Mouse (Mus musculus) forebrain, embryonic 12.5 days (tissue): ENCODE results near the gene Ly6c1. TPM values are rescaled to one million over a fixed set of nuclear protein-coding genes. Genes with fewer than 3 reads are reported as not detected.
"Not testable (repeated sequence)": the region's sequence is repeated elsewhere in the genome, so short reads cannot be mapped to it uniquely, and the experiment has no call there.

Experiments
- ATAC-seq: fragments of 200-750 bp; cut with Nextera tagmentation; 2 replicates; pipeline ENCODE4 v1.8.0; 2017; ENCODE audit warnings: moderate TSS enrichment; ENCODE audit not compliant: low FRiP score
- H3K27ac ChIP-seq: fragments of 300-500 bp; sonication (generic); 2 replicates; pipeline ENCODE4 v1.5.1; 2016; ENCODE audit warnings: mild to moderate bottlenecking
- H3K27me3 ChIP-seq: fragments of 300-500 bp; sonication (generic); 2 replicates; pipeline ENCODE4 v1.6.1; 2016; ENCODE audit warnings: mild to moderate bottlenecking
- H3K36me3 ChIP-seq: fragments of 300-500 bp; sonication (generic); replicated peaks from 2 replicates; pipeline ENCODE4 v1.6.1; 2016; ENCODE audit warnings: mild to moderate bottlenecking
- H3K4me1 ChIP-seq: fragments of 300-500 bp; sonication (generic); 2 replicates; pipeline ENCODE4 v1.6.1; 2016
- H3K4me2 ChIP-seq: fragments of 300-500 bp; sonication (generic); 2 replicates; pipeline ENCODE4 v1.6.1; 2016; ENCODE audit warnings: mild to moderate bottlenecking, moderate library complexity
- H3K4me3 ChIP-seq: fragments of 300-500 bp; sonication (generic); replicated peaks from 2 replicates; pipeline ENCODE4 v1.5.1; 2016; ENCODE audit warnings: mild to moderate bottlenecking
- H3K9ac ChIP-seq: fragments of 300-500 bp; sonication (generic); 2 replicates; pipeline ENCODE4 v1.6.1; 2016; ENCODE audit warnings: mild to moderate bottlenecking
- H3K9me3 ChIP-seq: fragments of 300-500 bp; sonication (generic); 2 replicates; pipeline ENCODE4 v1.6.1; 2016
- WGBS: fragments of 180-500 bp; shearing (Covaris S2); methylation state at CpG from one replicate; pipeline ENCODE4 v1.1.7; 2016; 5-methylcytosine and 5-hydroxymethylcytosine counted together
- polyA plus RNA-seq: library from polyadenylated mRNA; unstranded; fragments of >200 nt; fragmentation: Nextera tagmentation; extraction: Ambion mirVana; gene quantifications from 2 replicates; pipeline ENCODE4 v1.2.1, GENCODE M21; 2016

The Ly6c1 gene
- polyA plus RNA-seq: 0.55 TPM in 2 replicates

GRCm38 (mm10) chr15:75048642-75049261 lies at the start of gene Ly6c1:
TSS of gene Ly6c1 (minus strand) at chr15:75048830.
- H3K4me3 ChIP-seq, H3K9me3 ChIP-seq, H3K27ac ChIP-seq, H3K9ac ChIP-seq, H3K36me3 ChIP-seq, H3K4me1 ChIP-seq, ATAC-seq, H3K27me3 ChIP-seq, H3K4me2 ChIP-seq: not testable (repeated sequence)
- 82% methylated on average over 1 of the region's 1 CpGs for WGBS

DNA sequence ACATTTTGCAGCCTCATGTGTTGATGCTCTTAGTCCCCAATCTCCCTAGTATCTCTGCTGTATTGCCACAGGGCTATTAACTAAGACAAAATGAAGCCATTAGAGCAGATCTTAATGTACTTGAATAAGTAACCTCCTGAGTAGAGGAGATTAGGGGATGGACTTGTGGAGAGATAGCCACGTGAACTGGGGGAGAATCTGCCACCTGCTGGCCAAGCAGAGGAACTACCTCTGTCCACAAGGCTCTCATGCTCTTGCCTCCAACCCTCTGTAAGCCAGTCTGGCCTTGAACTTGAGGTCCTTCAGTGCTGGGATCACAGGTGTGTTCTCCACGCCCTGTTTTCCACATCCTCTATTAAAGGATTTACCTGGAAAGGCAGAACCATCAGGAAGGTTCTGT lies 39.4 kb upstream of the Ly6c1 start:
- not testable (repeated sequence) for H3K4me1 ChIP-seq, ATAC-seq, H3K9me3 ChIP-seq, H3K4me2 ChIP-seq, H3K9ac ChIP-seq, H3K27me3 ChIP-seq, H3K4me3 ChIP-seq, H3K36me3 ChIP-seq, H3K27ac ChIP-seq
- 13% methylated on average over 2 of the region's 2 CpGs for WGBS

DNA sequence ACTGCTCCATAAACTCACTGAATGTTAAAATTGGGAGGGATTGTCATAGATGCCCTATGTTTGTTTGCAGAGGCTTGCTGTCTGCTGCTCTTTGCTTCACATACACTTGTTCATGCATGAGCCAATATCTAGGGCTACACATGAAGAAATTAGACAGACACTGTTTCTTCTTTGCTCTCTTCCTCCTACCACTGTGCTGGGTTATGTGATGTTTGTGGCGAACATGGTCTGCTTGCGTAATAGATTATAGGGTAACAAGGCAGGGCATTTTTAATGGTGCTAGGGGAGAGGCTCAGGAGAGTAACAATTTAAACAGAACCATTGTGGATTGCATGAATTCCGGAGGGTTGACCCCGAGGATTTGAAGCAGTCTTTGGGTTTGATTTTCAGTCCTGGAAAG lies 21.3 kb upstream of the Ly6c1 start:
- no peaks in the 10 kb centered on the region for H3K36me3 ChIP-seq
- 87% methylated on average over 4 of the region's 4 CpGs for WGBS
- no peaks in the 10 kb centered on the region for H3K4me1 ChIP-seq
- ATAC-seq: no peak
- H3K4me3 ChIP-seq: no peak overlapping the region
- H3K4me2 ChIP-seq: no peak overlapping the region
- H3K27me3 ChIP-seq: no peaks in the 10 kb centered on the region
- H3K27ac ChIP-seq: no peak overlapping the region
- no peak overlapping the region for H3K9ac ChIP-seq
- no peaks in the 10 kb centered on the region for H3K9me3 ChIP-seq

DNA sequence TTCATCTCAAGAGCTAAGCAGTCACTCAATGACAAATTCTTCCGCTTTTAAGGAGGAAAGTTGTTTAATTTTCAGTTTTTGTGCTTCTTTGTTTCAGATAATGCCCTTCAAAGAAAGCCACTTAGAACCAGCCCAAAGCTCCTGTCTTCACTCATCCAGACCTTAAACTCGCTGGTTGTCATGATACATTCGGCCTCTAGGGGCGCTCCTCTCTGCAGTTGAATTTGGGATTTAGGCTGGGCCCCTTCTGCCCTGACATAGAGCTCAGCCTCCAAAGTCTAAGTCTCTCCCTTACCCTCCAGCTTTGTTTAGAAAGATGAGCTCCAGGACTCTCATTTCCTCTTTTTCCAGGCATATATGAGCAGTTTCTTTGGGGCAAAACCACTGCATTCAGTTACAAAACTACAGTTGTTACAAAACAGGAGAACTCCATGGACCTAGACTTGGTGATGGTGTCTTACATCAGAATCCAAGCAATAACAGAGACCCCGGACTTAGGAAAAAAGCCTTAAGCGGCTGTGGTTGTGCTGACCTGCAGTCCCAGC lies 13.5 kb upstream of the Ly6c1 start:
- H3K4me3 ChIP-seq, H3K36me3 ChIP-seq, H3K4me2 ChIP-seq, H3K9ac ChIP-seq, H3K9me3 ChIP-seq, ATAC-seq, H3K4me1 ChIP-seq, H3K27me3 ChIP-seq, H3K27ac ChIP-seq: not testable (repeated sequence)
- 36% methylated on average over 6 of the region's 6 CpGs for whole genome bisulfite sequencing

DNA sequence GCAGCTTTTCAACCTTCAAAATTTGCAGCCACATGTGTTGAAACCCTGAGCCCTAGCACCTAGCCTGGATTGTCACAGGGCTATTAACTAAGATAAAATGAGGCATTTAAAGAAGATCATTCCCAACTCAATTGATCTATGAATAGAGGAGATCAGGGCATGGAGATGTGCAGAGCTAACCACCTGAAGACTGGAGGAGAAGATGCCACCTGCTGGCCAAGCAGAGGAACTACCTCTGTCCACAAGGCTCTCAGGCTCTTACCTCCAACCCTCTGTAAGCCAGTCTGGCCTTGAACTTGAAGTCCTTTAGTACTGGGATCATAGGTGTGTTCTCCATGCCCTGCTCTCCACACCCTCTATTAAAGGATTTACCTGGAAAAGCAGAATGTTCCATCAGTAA lies 11.9 kb upstream of the Ly6c1 start:
- H3K4me3 ChIP-seq: no peak overlapping the region

DNA sequence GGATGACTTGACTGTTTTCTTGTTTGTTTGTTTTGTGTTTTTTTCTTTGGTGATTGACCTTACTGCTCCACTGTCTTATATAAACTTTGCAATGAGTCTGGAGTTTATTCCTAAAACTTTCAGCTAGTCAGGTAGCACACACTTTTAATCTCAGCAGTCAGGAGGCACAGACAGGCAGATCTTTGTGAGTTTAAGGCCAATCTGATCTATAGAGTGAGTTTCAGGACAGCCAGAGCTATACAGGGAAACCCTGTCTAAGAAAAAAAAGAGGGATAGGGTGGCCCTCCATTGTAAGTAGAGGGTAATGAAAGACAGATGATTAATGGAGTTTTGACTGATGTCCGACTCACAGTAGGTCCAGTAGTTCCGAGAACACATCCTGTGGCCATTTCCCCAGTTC lies 7.4 kb upstream of the Ly6c1 start:
- Histone ChIP-seq H3K36me3 (no peaks in the 10 kb centered on the region), H3K27me3 (no peaks in the 10 kb centered on the region), H3K4me1 (no peaks in the 10 kb centered on the region), H3K4me2 (no peak overlapping the region), H3K4me3 (no peak overlapping the region), H3K27ac (no peak overlapping the region), H3K9ac (no peak overlapping the region), H3K9me3 (no peaks in the 10 kb centered on the region)
- no peak for ATAC-seq
- 82% methylated on average over 2 of the region's 2 CpGs for WGBS

More for the DNA sequence above, 11.9 kb upstream of the Ly6c1 start:
- H3K36me3 ChIP-seq: no peaks in the 10 kb centered on the region
- H3K4me2 ChIP-seq: no peak overlapping the region
- no peaks in the 10 kb centered on the region for H3K4me1 ChIP-seq
- H3K27ac ChIP-seq: no peak overlapping the region
- H3K9me3 ChIP-seq: no peaks in the 10 kb centered on the region
- ATAC-seq: no peak
- H3K27me3 ChIP-seq: no peaks in the 10 kb centered on the region
- no peak overlapping the region for H3K9ac ChIP-seq

- H3K4me3 ChIP-seq, ATAC-seq, H3K36me3 ChIP-seq, H3K4me2 ChIP-seq, H3K9ac ChIP-seq, H3K4me1 ChIP-seq, H3K27ac ChIP-seq, H3K9me3 ChIP-seq, H3K27me3 ChIP-seq: not testable (repeated sequence)
- 39% methylated on average over 3 of the region's 3 CpGs for WGBS
Measured at GRCm38 (mm10) chr15:75055425-75055824, 6.8 kb upstream of the Ly6c1 start.

DNA sequence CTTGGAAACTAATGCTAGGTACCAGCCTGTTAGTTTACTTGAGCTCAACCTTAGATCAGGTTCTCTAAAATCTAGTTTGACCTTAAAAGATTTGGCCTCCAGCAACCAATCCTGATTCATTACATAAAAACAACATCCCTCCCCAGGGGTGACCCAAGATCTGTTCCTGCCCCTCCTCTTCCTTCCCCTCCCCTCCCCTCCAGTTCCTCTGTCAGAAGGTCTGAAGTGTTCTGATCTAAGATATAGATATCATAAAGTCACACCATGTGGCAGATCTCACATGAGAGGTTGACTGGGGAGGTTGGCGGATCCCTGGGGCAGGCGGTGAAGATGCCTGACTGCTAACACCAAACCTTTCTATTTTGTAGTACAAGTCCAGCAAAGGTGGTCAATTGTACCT lies 3.8 kb upstream of the Ly6c1 start:
- not testable (repeated sequence) for ATAC-seq, H3K27me3 ChIP-seq, H3K36me3 ChIP-seq, H3K9me3 ChIP-seq, H3K4me2 ChIP-seq, H3K4me3 ChIP-seq, H3K27ac ChIP-seq, H3K9ac ChIP-seq, H3K4me1 ChIP-seq
- WGBS: 93% methylated on average over 2 of the region's 2 CpGs

DNA sequence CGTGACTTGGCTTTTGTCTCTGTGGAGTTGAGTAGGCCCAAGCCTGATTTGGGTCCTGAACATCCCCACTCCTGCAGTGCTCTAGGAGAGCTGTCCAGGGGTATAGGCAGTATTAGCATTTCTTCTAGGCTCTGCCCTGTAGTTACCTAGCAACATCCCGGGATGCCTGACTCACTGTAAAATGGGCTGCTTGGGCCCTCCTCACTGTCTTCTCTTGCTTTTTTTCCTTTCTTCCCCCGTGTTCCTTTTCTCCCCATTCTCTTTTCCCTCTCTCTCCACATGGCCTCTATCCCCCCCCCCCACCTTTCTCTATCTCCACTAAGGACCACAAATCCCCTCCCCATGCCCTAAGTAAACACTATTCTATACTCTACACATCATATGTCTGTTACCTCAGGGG lies 2.5 kb upstream of the Ly6c1 start:
- H3K9ac ChIP-seq, H3K4me2 ChIP-seq, H3K9me3 ChIP-seq, H3K36me3 ChIP-seq, H3K27me3 ChIP-seq, H3K4me3 ChIP-seq, H3K27ac ChIP-seq, ATAC-seq, H3K4me1 ChIP-seq: not testable (repeated sequence)
- 58% methylated on average over 3 of the region's 3 CpGs for WGBS

DNA sequence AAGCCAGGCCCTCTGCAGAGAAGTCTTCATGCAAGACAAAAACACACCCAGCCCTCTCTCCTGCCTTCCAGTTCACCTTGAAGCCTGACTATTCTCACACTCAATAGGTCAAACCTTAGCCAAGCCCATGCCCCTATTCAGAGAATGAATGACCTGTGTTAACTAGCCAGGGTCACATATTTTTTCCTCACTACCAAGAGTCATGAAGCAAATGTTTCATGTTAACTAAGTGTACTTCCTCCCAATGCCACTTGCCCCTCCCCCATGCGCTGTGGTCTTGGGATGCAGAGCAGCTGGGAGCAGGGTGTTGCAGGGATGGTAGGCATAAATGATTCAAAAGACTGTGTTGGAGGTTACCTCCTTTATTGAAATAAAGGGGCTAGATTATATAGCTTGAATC lies 2.0 kb upstream of the Ly6c1 start:
- not testable (repeated sequence) for H3K9me3 ChIP-seq, H3K4me1 ChIP-seq, H3K4me3 ChIP-seq, H3K4me2 ChIP-seq, H3K27me3 ChIP-seq, H3K27ac ChIP-seq, H3K36me3 ChIP-seq, ATAC-seq, H3K9ac ChIP-seq
- 92% methylated on average over 1 of the region's 1 CpGs for WGBS

DNA sequence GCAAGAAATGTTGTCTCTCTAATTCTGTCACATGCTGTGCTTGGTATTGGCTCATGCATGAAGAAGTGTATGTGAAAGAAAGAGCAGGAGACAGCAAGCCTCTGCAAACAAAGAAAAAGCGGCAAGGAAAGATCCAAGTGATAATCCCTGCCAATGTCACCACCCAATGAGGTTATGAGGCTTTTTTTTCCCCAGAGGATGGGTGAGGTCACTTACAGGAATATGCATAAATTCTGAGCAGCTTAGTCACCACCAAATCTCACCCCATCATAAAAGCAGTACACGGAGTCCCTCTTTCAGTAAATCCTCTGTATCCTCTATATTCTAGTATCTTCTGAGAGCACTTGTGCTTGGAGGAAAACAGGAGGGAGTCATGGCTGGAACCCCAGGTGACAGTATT lies 1.2 kb upstream of the Ly6c1 start:
- H3K9ac ChIP-seq, H3K4me2 ChIP-seq, H3K27me3 ChIP-seq, ATAC-seq, H3K9me3 ChIP-seq, H3K36me3 ChIP-seq, H3K4me3 ChIP-seq, H3K4me1 ChIP-seq, H3K27ac ChIP-seq: not testable (repeated sequence)
- 67% methylated on average over 2 of the region's 2 CpGs for WGBS

DNA sequence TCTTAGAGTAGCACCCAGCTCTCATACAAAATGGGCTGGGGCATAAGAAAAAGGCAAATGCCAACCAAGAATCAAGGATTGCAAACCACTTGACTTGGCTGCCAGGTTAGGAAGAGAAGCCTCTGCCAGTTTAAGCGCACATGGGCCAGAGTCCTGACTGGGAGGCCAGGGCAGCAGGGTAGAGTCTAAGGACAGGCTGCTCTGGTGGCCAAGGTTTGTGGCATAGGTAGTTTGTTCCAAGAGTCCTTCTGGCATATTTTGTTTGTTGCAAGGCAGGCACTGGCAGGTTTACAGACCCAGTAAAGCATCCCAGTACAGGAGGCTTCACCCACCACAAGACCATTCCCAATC lies 685 bp downstream of the Ly6c1 start:
- H3K4me3 ChIP-seq, H3K9me3 ChIP-seq, H3K4me2 ChIP-seq, H3K27ac ChIP-seq, H3K36me3 ChIP-seq, H3K9ac ChIP-seq, H3K4me1 ChIP-seq, H3K27me3 ChIP-seq, ATAC-seq: not testable (repeated sequence)
- WGBS: 100% methylated on average over 1 of the region's 1 CpGs

DNA sequence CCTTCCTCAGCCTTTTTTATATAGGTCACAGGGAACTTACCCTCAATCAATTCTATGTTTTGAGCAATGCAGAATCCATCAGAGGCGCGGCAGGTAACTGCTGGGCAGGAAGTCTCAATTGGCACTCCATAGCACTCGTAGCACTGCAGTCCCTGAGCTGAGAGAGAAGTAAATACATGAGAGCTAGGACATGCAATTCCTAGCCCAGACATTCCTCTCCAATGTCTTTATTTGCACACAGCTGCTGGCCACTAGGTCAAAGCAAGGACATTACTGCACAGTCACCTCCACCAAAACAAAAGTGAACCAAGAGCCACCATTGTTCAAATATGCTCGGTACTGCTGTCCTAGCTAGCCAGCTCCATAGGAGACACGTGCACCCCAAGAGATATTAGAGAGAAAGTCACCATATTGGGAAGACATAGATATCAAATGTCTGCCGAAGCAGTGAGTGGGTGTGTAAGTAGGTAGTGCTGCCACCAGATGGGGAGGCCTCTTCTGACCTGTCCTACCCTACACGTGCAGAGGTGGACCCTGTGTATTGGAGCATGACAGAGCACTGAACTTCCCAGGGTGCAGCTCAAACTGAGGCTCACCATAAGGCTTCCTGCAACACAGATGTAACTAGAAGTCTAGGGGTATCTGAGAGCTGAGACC lies 1.2 kb downstream of the Ly6c1 start:
- not testable (repeated sequence) for H3K4me1 ChIP-seq, H3K9ac ChIP-seq, ATAC-seq, H3K27me3 ChIP-seq, H3K4me2 ChIP-seq, H3K9me3 ChIP-seq, H3K4me3 ChIP-seq, H3K27ac ChIP-seq, H3K36me3 ChIP-seq
- whole genome bisulfite sequencing: 78% methylated on average over 5 of the region's 7 CpGs
